Mouse (Mus musculus) kidney, adult 2 months (tissue): ENCODE measurements around the gene Nop9. TPM values are rescaled to one million over a fixed set of nuclear protein-coding genes. Genes with fewer than 3 reads are reported as not detected.

Experiments
- DNase-seq: peaks from one replicate; pipeline ENCODE4 v3.0.0; 2021
- H3K27ac ChIP-seq: fragments of 200-500 bp; 2 replicates; pipeline ENCODE4 v1.5.1; 2012; ENCODE audit warnings: low read depth, low read length, control low read depth, inconsistent platforms; ENCODE audit not compliant: insufficient read depth
- H3K27me3 ChIP-seq: fragments of 200-500 bp; replicated peaks from 2 replicates; pipeline ENCODE4 v1.6.1; 2012; ENCODE audit warnings: mild to moderate bottlenecking, moderate library complexity, low read length, inconsistent platforms; ENCODE audit not compliant: control insufficient read depth, insufficient read depth
- H3K36me3 ChIP-seq: fragments of 200-500 bp; 2 replicates; pipeline ENCODE4 v1.6.1; 2012; ENCODE audit warnings: mild to moderate bottlenecking, moderate library complexity, low read length, inconsistent platforms; ENCODE audit not compliant: control insufficient read depth, insufficient read depth
- H3K4me1 ChIP-seq: fragments of 200-500 bp; 2 replicates; pipeline ENCODE4 v1.6.1; 2011; ENCODE audit warnings: low read length; ENCODE audit not compliant: control insufficient read depth, insufficient read depth
- H3K4me3 ChIP-seq: fragments of 200-500 bp; 2 replicates; pipeline ENCODE4 v1.5.1; 2011; ENCODE audit warnings: mild to moderate bottlenecking, low read depth, low read length, control low read depth; ENCODE audit not compliant: insufficient read depth
- CTCF ChIP-seq: fragments of 200-500 bp; conservative IDR thresholded peaks from 2 replicates; pipeline ENCODE4 v1.5.1; 2011; ENCODE audit warnings: low read depth, mild to moderate bottlenecking, control low read depth, low read length, moderate library complexity, mixed read lengths; ENCODE audit not compliant: insufficient read depth, insufficient read length
- POLR2A ChIP-seq: fragments of 200-500 bp; IDR thresholded peaks from one replicate; pipeline ENCODE4 v1.6.1; 2011; ENCODE audit warnings: low read depth, low read length, control low read depth
- WGBS: fragments of 180-500 bp; shearing (Covaris S2); methylation state at CpG from one replicate; pipeline ENCODE4 v1.1.7; 2018; 5-methylcytosine and 5-hydroxymethylcytosine counted together
- polyA plus RNA-seq: library from polyadenylated mRNA; depleted of rRNA; stranded (reverse); fragments of >200 nt; gene quantifications from 2 replicates; pipeline ENCODE4 v1.2.3, GENCODE M21; 2012

Gene Nop9
- polyA plus RNA-seq, 1 experiment, result 12.9 TPM

GRCm38 (mm10) chr14:55781310-55781709, 35.8 kb downstream of the Nop9 start:
- DNase-seq, result peak; percentile 82
- TF ChIP-seq POLR2A, result no peak
- peak; percentile 100 for TF ChIP-seq CTCF
- WGBS, result 13% methylated on average over 14 of the region's 14 CpGs
- Histone ChIP-seq H3K4me3 (peak overlapping the region; percentile 26; the same call in 1 of the 2 replicates), H3K27ac (no peak overlapping the region), H3K4me1 (no peaks in the 10 kb centered on the region), H3K27me3 (no peaks in the 10 kb centered on the region), H3K36me3 (no peaks in the 10 kb centered on the region)

- TF ChIP-seq POLR2A, result no peak
- TF ChIP-seq CTCF, result no peak
- no peaks in the 10 kb centered on the region for H3K36me3 ChIP-seq
- DNase-seq, result no peak
- H3K27ac ChIP-seq, result peak overlapping the region; percentile 77
- H3K4me3 ChIP-seq, result peak overlapping the region; percentile 35; the same call in 1 of the 2 replicates
- H3K4me1 ChIP-seq, result no peaks in the 10 kb centered on the region
- no peaks in the 10 kb centered on the region for H3K27me3 ChIP-seq
- WGBS, result 41% methylated on average over 9 of the region's 9 CpGs
These were observed 37.0 kb downstream of the Nop9 start for GRCm38 (mm10) chr14:55782361-55782960.

DNA sequence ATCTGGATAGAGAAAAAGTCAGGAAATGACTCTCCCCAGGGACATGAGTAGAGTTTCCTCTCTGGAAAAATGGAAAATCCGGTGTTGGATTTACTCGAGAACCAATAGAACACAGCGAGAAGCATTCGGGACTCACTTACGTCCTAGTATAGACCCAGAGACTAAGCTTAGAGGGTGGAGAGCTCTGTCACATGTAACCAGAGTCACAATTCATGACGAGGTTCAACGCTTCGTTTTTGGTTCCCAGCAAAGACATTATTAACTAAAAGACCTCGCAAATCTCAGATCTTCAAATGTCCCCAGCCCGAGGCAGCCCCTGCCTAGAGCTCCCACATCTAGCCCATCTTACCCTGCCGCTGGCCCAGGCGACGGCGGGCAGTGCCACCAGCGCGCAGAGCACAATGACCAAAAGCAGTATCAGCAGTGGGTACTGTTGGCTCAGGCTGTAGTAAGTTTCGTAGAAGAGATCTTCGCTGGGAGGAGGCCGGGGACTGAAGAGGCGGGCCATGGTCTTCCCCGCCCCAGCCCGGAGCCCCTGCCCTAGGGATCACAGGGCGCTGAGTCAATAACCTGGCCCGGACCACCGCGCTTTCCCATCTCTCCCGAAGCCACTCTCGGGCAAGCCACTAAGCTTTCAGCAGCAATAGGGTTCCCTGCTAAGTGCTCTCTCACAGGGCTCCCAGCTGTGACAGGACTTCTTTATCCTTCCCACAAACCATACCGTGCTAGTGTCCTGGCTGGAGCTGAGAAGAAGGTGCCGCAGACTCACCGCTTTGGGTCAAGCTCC, 37.9 kb downstream of the Nop9 start:
- Histone ChIP-seq H3K27ac (peak overlapping the region; percentile 44), H3K4me1 (no peaks in the 10 kb centered on the region), H3K36me3 (no peaks in the 10 kb centered on the region), H3K4me3 (peak overlapping the region; percentile 51), H3K27me3 (no peaks in the 10 kb centered on the region)
- WGBS, result 7% methylated on average over 31 of the region's 31 CpGs
- DNase-seq, result peak; percentile 82
- TF ChIP-seq POLR2A (no peak), CTCF (no peak)

DNA sequence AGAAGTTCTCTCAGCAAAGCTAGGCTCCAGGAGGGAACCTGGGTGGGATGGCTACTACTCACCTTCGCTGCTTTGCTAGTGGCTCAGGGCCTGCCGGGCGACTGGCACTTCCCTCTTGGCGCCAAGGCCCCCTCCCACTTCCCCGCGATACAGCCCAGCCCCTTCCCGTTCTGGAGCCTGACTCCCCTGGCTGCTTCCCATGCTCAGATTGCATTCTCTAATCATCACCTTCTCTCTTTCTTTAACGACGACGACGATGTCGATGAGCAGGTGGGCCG, 38.4 kb downstream of the Nop9 start, which contains the start of gene Adcy4:
Gene Adcy4 (minus strand): TSS at position 138 of the 278 bp plus-strand sequence.
- WGBS, result 12% methylated on average over 13 of the region's 13 CpGs
- DNase-seq, result peak; percentile 43
- H3K4me3 ChIP-seq, result peak within 1 kb of the TSS; percentile 51
- no peaks in the 10 kb centered on the region for H3K27me3 ChIP-seq
- no peak for TF ChIP-seq POLR2A
- H3K27ac ChIP-seq, result peak within 1 kb of the TSS; percentile 77
- H3K36me3 ChIP-seq, result no peaks in the 10 kb centered on the region
- H3K4me1 ChIP-seq, result no peaks in the 10 kb centered on the region

GRCm38 (mm10) chr14:55785195-55785594, 39.7 kb downstream of the Nop9 start:
- no peaks in the 10 kb centered on the region for H3K4me1 ChIP-seq

DNA sequence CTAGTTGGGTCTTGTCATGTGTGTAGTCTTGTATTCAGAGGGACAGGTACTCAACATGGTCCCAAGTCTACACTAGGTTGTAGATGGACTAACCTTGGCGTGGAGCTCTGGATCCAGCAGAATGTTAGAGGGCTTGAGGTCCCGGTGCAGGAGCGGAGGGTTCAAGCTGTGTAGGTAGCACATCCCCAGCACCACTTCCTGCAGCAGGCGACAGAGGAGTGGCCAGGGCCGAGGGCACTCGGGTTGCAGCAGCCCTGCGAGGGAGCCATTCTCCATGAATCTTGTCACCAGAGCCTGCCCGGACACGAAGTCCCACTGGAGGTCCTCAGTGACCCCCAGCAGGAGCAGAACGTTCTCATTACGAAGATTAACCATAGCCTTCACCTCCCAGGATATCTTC, 42.2 kb downstream of the Nop9 start:
- TF ChIP-seq CTCF, result no peak
- TF ChIP-seq POLR2A, result no peak
- Histone ChIP-seq H3K4me3 (no peak overlapping the region), H3K27me3 (no peaks in the 10 kb centered on the region), H3K36me3 (no peaks in the 10 kb centered on the region), H3K4me1 (no peaks in the 10 kb centered on the region), H3K27ac (no peak overlapping the region)
- WGBS, result 57% methylated on average over 11 of the region's 11 CpGs
- DNase-seq, result no peak

More at GRCm38 (mm10) chr14:55785195-55785594, 39.7 kb downstream of the Nop9 start:
- no peaks in the 10 kb centered on the region for H3K36me3 ChIP-seq
- TF ChIP-seq CTCF (peak; percentile 39; the same call in 1 of the 2 replicates), POLR2A (no peak)
- H3K4me3 ChIP-seq, result no peak overlapping the region
- no peaks in the 10 kb centered on the region for H3K27me3 ChIP-seq
- no peak overlapping the region for H3K27ac ChIP-seq
- peak; percentile 12 for DNase-seq
- WGBS, result 44% methylated on average over 6 of the region's 6 CpGs

- TF ChIP-seq POLR2A, result no peak
- no peak for TF ChIP-seq CTCF
- H3K4me3 ChIP-seq, result peak within 1 kb of the TSS; percentile 42
- H3K4me1 ChIP-seq, result no peaks in the 10 kb centered on the region
- 7% methylated on average over 40 of the region's 40 CpGs for WGBS
- DNase-seq, result peak; percentile 54
- H3K27ac ChIP-seq, result no peak within 1 kb of the TSS
- no peaks in the 10 kb centered on the region for H3K36me3 ChIP-seq
- no peaks in the 10 kb centered on the region for H3K27me3 ChIP-seq
These were observed 43.0 kb downstream of the Nop9 start, which contains the start of gene Ripk3 for GRCm38 (mm10) chr14:55788256-55789050. Gene Ripk3, minus strand, starts transcription at chr14:55788865.
